8 mouse cellular contexts compared by ENCODE assay signal in genomic region chr3:90613461-90614147, GRCm38 (mm10). TPM values are rescaled to one million over a fixed set of nuclear protein-coding genes. Genes with fewer than 3 reads are reported as not detected.
DNase-seq lines count a peak whose midpoint lies in the region; ATAC-seq and TF ChIP-seq lines count a peak whose summit lies in the region.
"Had no signal": no experiment of that assay in that cellular context is flagged by ENCODE, and none has a peak within 500 bp of the region (broad histone marks: within the 10 kb centered on the region; RNA-seq: fewer than 3 reads in every experiment).

No protein-coding gene starts in this region.

- TF ChIP-seq EP300 in stomach, postnatal 0 days (optimal IDR thresholded peaks at IDR 0.05) = no peak

- ATAC-seq in forebrain, embryonic 12.5 days (ENCODE audit: low FRiP score) = no peak
- no peak for ATAC-seq in limb, embryonic 14.5 days (ENCODE audit: low FRiP score, low read depth)
- 0 out of 2 replicates have a peak, but pooled peaks have one; percentile 5 for ATAC-seq in stomach, postnatal 0 days (ENCODE audit: low FRiP score, low TSS enrichment)

- H3K4me2 ChIP-seq in forebrain, embryonic 12.5 days = peak overlapping the region; percentile 65
- H3K4me2 ChIP-seq in limb, embryonic 14.5 days (replicated peaks; ENCODE audit: low read depth, low read length, severe bottlenecking) = peak overlapping the region; percentile 57
- H3K4me2 ChIP-seq in stomach, postnatal 0 days (replicated peaks; ENCODE audit: low read depth) = peak overlapping the region; percentile 64

- 73% methylated on average over 7 of the region's 7 CpGs for WGBS in forebrain, embryonic 12.5 days
- WGBS in limb, embryonic 14.5 days = 64% methylated on average over 7 of the region's 7 CpGs
- 52% methylated on average over 7 of the region's 7 CpGs for WGBS in stomach, postnatal 0 days

- H3K4me3 ChIP-seq in testis, adult 2 months (ENCODE audit: control insufficient read depth, low read depth, low read length) = peak overlapping the region; percentile 50
- H3K4me3 ChIP-seq in forebrain, embryonic 12.5 days (replicated peaks) = no peak overlapping the region
- H3K4me3 ChIP-seq in limb, embryonic 14.5 days (replicated peaks; ENCODE audit: low read length) = peak overlapping the region; percentile 31
- H3K4me3 ChIP-seq in stomach, postnatal 0 days (ENCODE audit: low read depth, low read length) = peak overlapping the region; percentile 46

- no peak overlapping the region for H3K9ac ChIP-seq in forebrain, embryonic 12.5 days
- peak overlapping the region; percentile 56 for H3K9ac ChIP-seq in limb, embryonic 14.5 days (ENCODE audit: low read depth, low read length, severe bottlenecking)
- H3K9ac ChIP-seq in stomach, postnatal 0 days (ENCODE audit: low read length) = peak overlapping the region; percentile 76
- H3K9ac ChIP-seq: liver, embryonic 14.5 days had no signal

- no peak for TF ChIP-seq POLR2A in testis, adult 2 months (IDR thresholded peaks at IDR 0.05; ENCODE audit: control insufficient read depth, low read depth, low read length)
- no peak for TF ChIP-seq POLR2A in limb, embryonic 14.5 days (IDR thresholded peaks at IDR 0.05; ENCODE audit: borderline replicate concordance, extremely low read depth, insufficient read depth, insufficient read length)

- no peak for DNase-seq in testis, postnatal 10 days (ENCODE audit: low spot score)
- DNase-seq in limb, embryonic 14.5 days (ENCODE audit: low spot score) = no peak
- no peak for DNase-seq in stomach, postnatal 0 days (ENCODE audit: low spot score)
- DNase-seq in testis, postnatal 14 days (ENCODE audit: low spot score) = no peak
- no peak for DNase-seq in spleen, adult 18-20 months

- no peak for TF ChIP-seq CTCF in testis, adult 2 months (IDR thresholded peaks at IDR 0.05; ENCODE audit: control insufficient read depth, insufficient read depth, insufficient replicate concordance, low read depth, low read length)
- TF ChIP-seq CTCF in stomach, postnatal 0 days (IDR thresholded peaks at IDR 0.05; ENCODE audit: low read depth) = no peak

- no peaks in the 10 kb centered on the region for H3K36me3 ChIP-seq in testis, adult 2 months (ENCODE audit: control insufficient read depth, insufficient read depth, low read length)
- no peaks in the 10 kb centered on the region for H3K36me3 ChIP-seq in forebrain, embryonic 12.5 days (replicated peaks)
- H3K36me3 ChIP-seq in limb, embryonic 14.5 days (ENCODE audit: control insufficient read depth, insufficient read depth, low read length) = no peaks in the 10 kb centered on the region
- H3K36me3 ChIP-seq in stomach, postnatal 0 days (ENCODE audit: control insufficient read depth, insufficient read depth, low read length) = no peaks in the 10 kb centered on the region

- 0 out of 2 replicates have a peak overlapping the region, but pooled peaks have one; percentile 0 for H3K27ac ChIP-seq in testis, adult 2 months (ENCODE audit: control insufficient read depth, insufficient read depth, low read depth, low read length)
- H3K27ac ChIP-seq in forebrain, embryonic 12.5 days = no peak overlapping the region
- no peak overlapping the region for H3K27ac ChIP-seq in limb, embryonic 14.5 days (replicated peaks; ENCODE audit: low read depth, low read length)
- H3K27ac ChIP-seq in stomach, postnatal 0 days (replicated peaks) = peak overlapping the region; percentile 92
- H3K27ac ChIP-seq: liver, embryonic 14.5 days had no signal

- H3K27me3 ChIP-seq in testis, adult 2 months (ENCODE audit: control insufficient read depth, insufficient read depth, low read length) = no peaks in the 10 kb centered on the region
- peaks cover 21% of the 10 kb centered on the region for H3K27me3 ChIP-seq in forebrain, embryonic 12.5 days
- no peaks in the 10 kb centered on the region for H3K27me3 ChIP-seq in limb, embryonic 14.5 days (ENCODE audit: control insufficient read depth, insufficient read depth, low read length)
- H3K27me3 ChIP-seq in stomach, postnatal 0 days (ENCODE audit: control insufficient read depth, insufficient read depth, low read length) = no peaks in the 10 kb centered on the region

- H3K9me3 ChIP-seq in forebrain, embryonic 12.5 days = no peaks in the 10 kb centered on the region; the same call in 1 of the 2 replicates
- no peaks in the 10 kb centered on the region for H3K9me3 ChIP-seq in limb, embryonic 14.5 days (ENCODE audit: control insufficient read depth, low read length)
- no peaks in the 10 kb centered on the region for H3K9me3 ChIP-seq in stomach, postnatal 0 days (ENCODE audit: control insufficient read depth, low read length)

- peaks cover 3% of the 10 kb centered on the region for H3K4me1 ChIP-seq in testis, adult 2 months (ENCODE audit: control insufficient read depth, insufficient read depth, low read length)
- peaks cover 6% of the 10 kb centered on the region for H3K4me1 ChIP-seq in forebrain, embryonic 12.5 days
- H3K4me1 ChIP-seq in limb, embryonic 14.5 days (ENCODE audit: control insufficient read depth, insufficient read depth, low read length) = peaks cover 24% of the 10 kb centered on the region; the same call in 1 of the 2 replicates
- peaks cover 5% of the 10 kb centered on the region for H3K4me1 ChIP-seq in stomach, postnatal 0 days (replicated peaks; ENCODE audit: control insufficient read depth, insufficient read depth)

RNA-seq across cellular contexts. Expression of gene S100a6, which starts 0.9 kb away (rescaled TPM):
- 13.0 and 20.8 TPM in 2 replicates for polyA plus RNA-seq in testis, adult 2 months (2012; rRNA removed)
- polyA plus RNA-seq in forebrain, embryonic 12.5 days (2016; fragmentation: Nextera tagmentation; extraction: Ambion mirVana) = 20.1 and 22.2 TPM in 2 replicates
- polyA plus RNA-seq in limb, embryonic 14.5 days (2012; rRNA removed) = 92.4 and 108 TPM in 2 replicates
- polyA plus RNA-seq in limb, embryonic 14.5 days (2014; fragmentation: Nextera tagmentation; extraction: Ambion mirVana) = 203 and 233 TPM in 2 replicates
- polyA plus RNA-seq in stomach, postnatal 0 days (2015; fragmentation: Nextera tagmentation; extraction: Ambion mirVana) = 3,650 and 3,685 TPM in 2 replicates

RNA-seq across cellular contexts. Expression of gene S100a5, which starts 5.3 kb away (rescaled TPM):
- polyA plus RNA-seq in testis, adult 2 months (2012; rRNA removed) = not detected in 2 replicates
- polyA plus RNA-seq in forebrain, embryonic 12.5 days (2016; fragmentation: Nextera tagmentation; extraction: Ambion mirVana) = 0.56 TPM in 1 of 2 replicates, not detected in the other
- not detected in 2 replicates for polyA plus RNA-seq in limb, embryonic 14.5 days (2012; rRNA removed)
- polyA plus RNA-seq in limb, embryonic 14.5 days (2014; fragmentation: Nextera tagmentation; extraction: Ambion mirVana) = not detected in 2 replicates
- 9.6 and 10.5 TPM in 2 replicates for polyA plus RNA-seq in stomach, postnatal 0 days (2015; fragmentation: Nextera tagmentation; extraction: Ambion mirVana)
- polyA plus RNA-seq: liver, embryonic 14.5 days had no signal

RNA-seq across cellular contexts. Expression of gene S100a4, which starts 10.0 kb away (rescaled TPM):
- 0.96 and 1.9 TPM in 2 replicates for polyA plus RNA-seq in testis, adult 2 months (2012; rRNA removed)
- 1.6 and 1.7 TPM in 2 replicates for polyA plus RNA-seq in forebrain, embryonic 12.5 days (2016; fragmentation: Nextera tagmentation; extraction: Ambion mirVana)
- polyA plus RNA-seq in limb, embryonic 14.5 days (2012; rRNA removed) = 18.0 and 26.2 TPM in 2 replicates
- polyA plus RNA-seq in limb, embryonic 14.5 days (2014; fragmentation: Nextera tagmentation; extraction: Ambion mirVana) = 17.9 and 18.0 TPM in 2 replicates
- polyA plus RNA-seq in stomach, postnatal 0 days (2015; fragmentation: Nextera tagmentation; extraction: Ambion mirVana) = 12.1 and 17.4 TPM in 2 replicates

RNA-seq across cellular contexts. Expression of gene Gm42674, which starts 11.9 kb away (rescaled TPM):
- polyA plus RNA-seq in testis, adult 2 months (2012; rRNA removed) = not detected in 2 replicates
- not detected in 2 replicates for polyA plus RNA-seq in forebrain, embryonic 12.5 days (2016; fragmentation: Nextera tagmentation; extraction: Ambion mirVana)
- polyA plus RNA-seq in limb, embryonic 14.5 days (2012; rRNA removed) = not detected in 2 replicates
- polyA plus RNA-seq in limb, embryonic 14.5 days (2014; fragmentation: Nextera tagmentation; extraction: Ambion mirVana) = not detected in 2 replicates
- polyA plus RNA-seq in stomach, postnatal 0 days (2015; fragmentation: Nextera tagmentation; extraction: Ambion mirVana) = not detected in 2 replicates
- polyA plus RNA-seq: liver, embryonic 14.5 days had no signal

RNA-seq across cellular contexts. Expression of gene S100a2, which starts 23.6 kb away (rescaled TPM):
- polyA plus RNA-seq in testis, adult 2 months (2012; rRNA removed) = not detected in 2 replicates
- polyA plus RNA-seq in forebrain, embryonic 12.5 days (2016; fragmentation: Nextera tagmentation; extraction: Ambion mirVana) = not detected in 2 replicates
- not detected in 2 replicates for polyA plus RNA-seq in limb, embryonic 14.5 days (2012; rRNA removed)
- not detected in 2 replicates for polyA plus RNA-seq in limb, embryonic 14.5 days (2014; fragmentation: Nextera tagmentation; extraction: Ambion mirVana)
- 0.65 and 1.2 TPM in 2 replicates for polyA plus RNA-seq in stomach, postnatal 0 days (2015; fragmentation: Nextera tagmentation; extraction: Ambion mirVana)
- polyA plus RNA-seq: liver, embryonic 14.5 days had no signal

Comparison
In these comparisons a context has a peak if more than half of its experiments do, and no peak if none do; other contexts are left out.
1. H3K27ac ChIP-seq: peak in testis, adult 2 months (single experiment) and stomach, postnatal 0 days (single experiment); none in forebrain, embryonic 12.5 days (single experiment) and limb, embryonic 14.5 days (single experiment).
2. RNA of gene S100a6, which starts 0.9 kb away (polyA plus RNA-seq): 3,650 to 3,685 TPM in stomach, postnatal 0 days; 92.4 to 233 TPM in limb, embryonic 14.5 days, 20.1 to 22.2 TPM in forebrain, embryonic 12.5 days and 13.0 to 20.8 TPM in testis, adult 2 months; every median in the first group is over 10 times any median in the second.
3. Peak in every context shown above with its lines, with median percentiles within 50 percentile points of each other: H3K4me2 ChIP-seq.